In genomic region chr17:26439001-26439400, GRCm38 (mm10) we compare ENCODE assay signal across 8 mouse cellular contexts. TPM values are rescaled to one million over a fixed set of nuclear protein-coding genes. Genes with fewer than 3 reads are reported as not detected.
DNase-seq lines count a peak whose midpoint lies in the region; ATAC-seq and TF ChIP-seq lines count a peak whose summit lies in the region.

No protein-coding gene starts in this region.

- H3K36me3 ChIP-seq in kidney, postnatal 0 days (ENCODE audit: insufficient read depth, low read length), result peaks cover 19% of the 10 kb centered on the region; the same call in 1 of the 2 replicates
- H3K36me3 ChIP-seq in forebrain, embryonic 10.5 days (replicated peaks), result no peaks in the 10 kb centered on the region
- peaks cover 5% of the 10 kb centered on the region; the same call in 1 of the 2 replicates for H3K36me3 ChIP-seq in intestine, embryonic 16.5 days (ENCODE audit: control insufficient read depth, insufficient read depth, low read length)
- H3K36me3 ChIP-seq in neural tube, embryonic 11.5 days (ENCODE audit: control insufficient read depth, insufficient read depth, low read length), result no peaks in the 10 kb centered on the region

- H3K27me3 ChIP-seq in kidney, postnatal 0 days (ENCODE audit: insufficient read depth, low read length), result 0 out of 2 replicates have a peak, but pooled peaks cover 5% of the 10 kb centered on the region
- peaks cover 77% of the 10 kb centered on the region for H3K27me3 ChIP-seq in forebrain, embryonic 10.5 days (ENCODE audit: poor library complexity, severe bottlenecking)
- peaks cover 19% of the 10 kb centered on the region for H3K27me3 ChIP-seq in intestine, embryonic 16.5 days (replicated peaks; ENCODE audit: control insufficient read depth, insufficient read depth, low read length)
- H3K27me3 ChIP-seq in neural tube, embryonic 11.5 days (ENCODE audit: control insufficient read depth, insufficient read depth, low read length), result peaks cover 27% of the 10 kb centered on the region

- WGBS in kidney, postnatal 0 days, result 26% methylated on average over 52 of the region's 52 CpGs
- WGBS in forebrain, embryonic 10.5 days, result 20% methylated on average over 52 of the region's 52 CpGs
- WGBS in intestine, embryonic 16.5 days, result 21% methylated on average over 51 of the region's 52 CpGs
- WGBS in neural tube, embryonic 11.5 days, result 5% methylated on average over 43 of the region's 52 CpGs

- no peak for TF ChIP-seq CTCF in kidney, postnatal 0 days (IDR thresholded peaks at IDR 0.05; ENCODE audit: low read depth)

- H3K27ac ChIP-seq in kidney, postnatal 0 days, result no peak overlapping the region
- peak overlapping the region; percentile 4; the same call in 1 of the 2 replicates for H3K27ac ChIP-seq in forebrain, embryonic 10.5 days
- H3K27ac ChIP-seq in intestine, embryonic 16.5 days (ENCODE audit: low read length), result no peak overlapping the region
- no peak overlapping the region for H3K27ac ChIP-seq in neural tube, embryonic 11.5 days (ENCODE audit: low read depth, low read length)

- peak overlapping the region; percentile 46 for H3K4me2 ChIP-seq in kidney, postnatal 0 days (ENCODE audit: low read length)
- H3K4me2 ChIP-seq in intestine, embryonic 16.5 days (ENCODE audit: low read depth, low read length), result peak overlapping the region; percentile 59
- peak overlapping the region; percentile 47 for H3K4me2 ChIP-seq in neural tube, embryonic 11.5 days (ENCODE audit: low read depth)

- DNase-seq in kidney, postnatal 0 days (ENCODE audit: low spot score), result no peak
- DNase-seq in kidney, adult 8-10 months, result no peak
- DNase-seq in forebrain, embryonic 10.5 days (ENCODE audit: extremely low spot score, low spot score), result no peak
- peak; percentile 47 for DNase-seq in neural tube, embryonic 11.5 days (ENCODE audit: low spot score)
- no peak for DNase-seq in adrenal gland, postnatal 36 days
- DNase-seq in cerebellum, adult 8-10 months, result no peak
- no peak for DNase-seq in left cerebral cortex, adult 9 months (ENCODE audit: low spot score in 2 of 2)

- peak overlapping the region; percentile 42; the same call in 1 of the 2 replicates for H3K9ac ChIP-seq in kidney, postnatal 0 days (ENCODE audit: low read depth, low read length)
- H3K9ac ChIP-seq in intestine, embryonic 16.5 days (ENCODE audit: low read depth, low read length), result peak overlapping the region; percentile 37; the same call in 1 of the 2 replicates
- H3K9ac ChIP-seq in neural tube, embryonic 11.5 days (ENCODE audit: low read length), result peak overlapping the region; percentile 47; the same call in 1 of the 2 replicates

- no peaks in the 10 kb centered on the region for H3K9me3 ChIP-seq in kidney, postnatal 0 days (replicated peaks; ENCODE audit: low read length)
- H3K9me3 ChIP-seq in forebrain, embryonic 10.5 days, result no peaks in the 10 kb centered on the region
- no peaks in the 10 kb centered on the region for H3K9me3 ChIP-seq in intestine, embryonic 16.5 days (ENCODE audit: control insufficient read depth, low read length)
- no peaks in the 10 kb centered on the region for H3K9me3 ChIP-seq in neural tube, embryonic 11.5 days (ENCODE audit: control insufficient read depth, low read length)

- ATAC-seq in kidney, postnatal 0 days (replicated peaks; ENCODE audit: low FRiP score, low read depth), result no peak
- ATAC-seq in intestine, embryonic 16.5 days, result no peak
- ATAC-seq in neural tube, embryonic 11.5 days (ENCODE audit: insufficient read depth, low FRiP score, low TSS enrichment), result no peak

- peak overlapping the region; percentile 20 for H3K4me3 ChIP-seq in kidney, postnatal 0 days (replicated peaks; ENCODE audit: low read depth, low read length)
- peak overlapping the region; percentile 48 for H3K4me3 ChIP-seq in forebrain, embryonic 10.5 days
- peak overlapping the region; percentile 42 for H3K4me3 ChIP-seq in intestine, embryonic 16.5 days (ENCODE audit: low read length)
- peak overlapping the region; percentile 34 for H3K4me3 ChIP-seq in neural tube, embryonic 11.5 days (ENCODE audit: low read depth, low read length)

- H3K4me1 ChIP-seq in kidney, postnatal 0 days (replicated peaks; ENCODE audit: insufficient read depth, low read length), result 0 out of 2 replicates have a peak, but pooled peaks cover 5% of the 10 kb centered on the region
- peaks cover 7% of the 10 kb centered on the region for H3K4me1 ChIP-seq in forebrain, embryonic 10.5 days
- 0 out of 2 replicates have a peak, but pooled peaks cover 4% of the 10 kb centered on the region for H3K4me1 ChIP-seq in intestine, embryonic 16.5 days (ENCODE audit: control insufficient read depth, insufficient read depth, low read length)
- H3K4me1 ChIP-seq in neural tube, embryonic 11.5 days (ENCODE audit: control insufficient read depth, insufficient read depth, low read length), result no peaks in the 10 kb centered on the region

RNA-seq across cellular contexts. Expression of gene Neurl1b, which starts 24.4 kb away (rescaled TPM):
- 1.6 and 2.1 TPM in 2 replicates for polyA plus RNA-seq in kidney, postnatal 0 days (2015; fragmentation: Nextera tagmentation; extraction: Ambion mirVana)
- polyA plus RNA-seq in forebrain, embryonic 10.5 days (2016; fragmentation: Nextera tagmentation; extraction: Ambion mirVana), result 0.09 and 0.10 TPM in 2 replicates
- polyA plus RNA-seq in intestine, embryonic 16.5 days (2015; fragmentation: Nextera tagmentation; extraction: Ambion mirVana), result 1.5 and 1.6 TPM in 2 replicates
- 0.27 and 0.32 TPM in 2 replicates for polyA plus RNA-seq in neural tube, embryonic 11.5 days (2014; fragmentation: Nextera tagmentation; extraction: Ambion mirVana)
- total RNA-seq in adrenal gland, postnatal 36 days (2021), result 10 to 100 TPM; 43.0 to 57.4 TPM
